Mouse (Mus musculus) forebrain, embryonic 14.5 days (tissue): ENCODE data around the gene Slf2. TPM values are rescaled to one million over a fixed set of nuclear protein-coding genes. Genes with fewer than 3 reads are reported as not detected.

Experiments used
- ATAC-seq: fragments of 200-750 bp; cut with Nextera tagmentation; 2 replicates; pipeline ENCODE4 v1.8.0; 2017; ENCODE audit warnings: mild to moderate bottlenecking, moderate library complexity
- DNase-seq: peaks from one replicate; pipeline ENCODE4 v3.0.0-alpha.2; 2015; ENCODE audit warnings: low spot score
- H3K27ac ChIP-seq: fragments of 300-500 bp; sonication (generic); 2 replicates; pipeline ENCODE4 v1.5.1; 2014; ENCODE audit warnings: low read depth, mild to moderate bottlenecking, control low read depth, low read length, moderate library complexity
- H3K27me3 ChIP-seq: fragments of 300-500 bp; sonication (generic); replicated peaks from 2 replicates; pipeline ENCODE4 v1.6.1; 2014; ENCODE audit warnings: low read length, control low read depth, mixed read lengths; ENCODE audit not compliant: control insufficient read depth, insufficient read depth
- H3K36me3 ChIP-seq: fragments of 300-500 bp; sonication (generic); 2 replicates; pipeline ENCODE4 v1.6.1; 2014; ENCODE audit warnings: low read length, control low read depth; ENCODE audit not compliant: control insufficient read depth, insufficient read depth
- H3K4me1 ChIP-seq: fragments of 300-500 bp; sonication (generic); 2 replicates; pipeline ENCODE4 v1.6.1; 2014; ENCODE audit warnings: antibody characterized with exemption, low read length, control low read depth; ENCODE audit not compliant: control insufficient read depth, insufficient read depth
- H3K4me2 ChIP-seq: fragments of 300-500 bp; sonication (generic); 2 replicates; pipeline ENCODE4 v1.6.1; 2014; ENCODE audit warnings: mild to moderate bottlenecking, control low read depth, low read length
- H3K4me3 ChIP-seq: fragments of 300-500 bp; sonication (generic); 2 replicates; pipeline ENCODE4 v1.5.1; 2014; ENCODE audit warnings: low read depth, low read length, control low read depth
- H3K9ac ChIP-seq: fragments of 300-500 bp; sonication (generic); 2 replicates; pipeline ENCODE4 v1.6.1; 2014; ENCODE audit warnings: mild to moderate bottlenecking, low read length, control low read depth, moderate library complexity
- H3K9me3 ChIP-seq: fragments of 300-500 bp; sonication (generic); replicated peaks from 2 replicates; pipeline ENCODE4 v1.6.1; 2016; ENCODE audit warnings: low read length, control low read depth, mixed read lengths; ENCODE audit not compliant: control insufficient read depth
- WGBS: fragments of 180-500 bp; shearing (Covaris S2); extraction: QIAGEN DNeasy Blood & Tissue Kit; methylation state at CpG from one replicate; pipeline ENCODE4 v1.1.7; 2014; 5-methylcytosine and 5-hydroxymethylcytosine counted together
- polyA plus RNA-seq: library from polyadenylated mRNA; unstranded; fragments of >200 nt; fragmentation: Nextera tagmentation; extraction: Ambion mirVana; gene quantifications from 2 replicates; pipeline ENCODE4 v1.2.1, GENCODE M21; 2014

Gene Slf2
- polyA plus RNA-seq, 1 experiment from 2014 or later = 22.9 TPM

DNA sequence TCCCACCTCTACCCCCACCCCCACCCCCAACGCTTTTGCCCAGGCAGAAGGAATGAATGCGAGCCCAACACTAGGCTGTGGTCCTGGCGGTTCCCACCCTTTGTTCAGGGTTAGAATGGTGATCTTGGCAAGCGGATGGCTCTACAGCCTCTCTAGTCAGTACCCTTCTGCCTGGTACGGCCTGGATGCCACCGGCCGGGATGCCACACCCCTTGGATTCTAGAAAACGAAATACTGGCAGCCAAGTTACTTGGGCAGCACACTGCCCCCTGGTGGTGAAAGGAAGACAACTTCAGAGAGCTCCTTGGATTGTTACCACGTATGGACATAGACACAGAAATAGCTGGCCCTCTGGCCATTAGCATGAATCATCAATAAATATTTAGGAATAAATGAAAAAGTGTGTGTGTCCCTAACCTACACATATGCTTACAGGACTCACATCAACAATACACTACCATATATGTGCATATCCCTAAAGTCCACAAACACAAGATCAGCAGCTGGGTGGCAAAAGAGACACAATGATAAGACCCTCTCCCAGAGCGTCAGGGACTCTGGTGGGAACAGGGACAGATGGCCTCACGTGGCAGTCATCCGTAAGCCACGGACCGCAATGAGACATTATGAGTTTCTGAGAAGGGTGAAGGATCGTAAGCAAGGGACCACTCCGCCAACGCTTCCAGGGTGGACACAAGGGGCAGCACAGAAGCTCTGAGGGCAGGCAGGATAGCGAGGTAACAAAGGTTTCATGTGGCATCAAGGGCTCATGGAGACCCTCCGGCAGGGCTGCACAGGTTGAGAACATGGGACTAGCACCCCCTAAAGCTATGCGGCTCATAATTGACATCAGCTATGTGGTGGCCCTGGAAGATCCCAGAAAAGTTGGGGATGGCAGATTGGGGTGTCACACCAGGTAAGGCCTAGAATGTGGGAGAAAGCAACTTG is 100.1 kb downstream of the Slf2 start:
- no peaks in the 10 kb centered on the region for H3K4me1 ChIP-seq
- no peak overlapping the region for H3K27ac ChIP-seq
- DNase-seq = peak; percentile 94
- peak overlapping the region; percentile 36 for H3K4me2 ChIP-seq
- no peaks in the 10 kb centered on the region for H3K9me3 ChIP-seq
- H3K36me3 ChIP-seq = peaks cover 27% of the 10 kb centered on the region
- no peak overlapping the region for H3K9ac ChIP-seq
- H3K27me3 ChIP-seq = no peaks in the 10 kb centered on the region
- WGBS = 38% methylated on average over 20 of the region's 20 CpGs
- no peak overlapping the region for H3K4me3 ChIP-seq
- peak; percentile 36 for ATAC-seq

DNA sequence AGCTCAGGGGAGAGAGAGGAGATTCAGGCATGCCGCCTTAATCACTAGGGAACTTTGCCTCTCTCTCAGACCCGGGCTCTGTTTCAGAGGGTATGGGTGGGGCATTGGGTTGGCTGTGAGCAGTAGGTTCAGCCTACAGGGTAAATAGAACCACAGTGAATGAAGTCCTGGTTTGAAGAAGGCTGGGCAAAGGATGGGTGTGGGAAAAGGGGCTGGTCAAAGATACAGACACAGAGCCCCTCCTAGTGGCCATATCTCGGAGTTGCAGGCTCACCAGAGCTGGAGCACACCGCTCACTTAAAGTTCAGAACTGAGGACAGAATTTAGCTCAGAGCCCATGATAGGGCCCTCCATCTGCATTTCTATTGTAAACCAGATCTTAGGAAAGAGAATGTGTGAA is 100.8 kb downstream of the Slf2 start:
- H3K27me3 ChIP-seq = no peaks in the 10 kb centered on the region
- peaks cover 19% of the 10 kb centered on the region for H3K36me3 ChIP-seq
- peak; percentile 66 for ATAC-seq
- no peak overlapping the region for H3K27ac ChIP-seq
- no peak overlapping the region for H3K4me2 ChIP-seq
- peak; percentile 86 for DNase-seq
- 16% methylated on average over 4 of the region's 4 CpGs for WGBS
- H3K4me1 ChIP-seq = no peaks in the 10 kb centered on the region
- H3K4me3 ChIP-seq = no peak overlapping the region
- H3K9ac ChIP-seq = no peak overlapping the region
- no peaks in the 10 kb centered on the region for H3K9me3 ChIP-seq

Other genes with a start within 250 kb of the Slf2 start
- gene Pax2, start 175.1 kb upstream of the Slf2 start, polyA plus RNA-seq = 0.09 TPM in 1 of 2 replicates, not detected in the other
- 11.0 and 11.3 TPM in 2 replicates for gene Sema4g, start 58.0 kb downstream of the Slf2 start, polyA plus RNA-seq
- gene Twnk, start 74.5 kb downstream of the Slf2 start, polyA plus RNA-seq = 10.6 and 11.6 TPM in 2 replicates
- gene Mrpl43, start 75.3 kb downstream of the Slf2 start, polyA plus RNA-seq = 67.1 and 68.4 TPM in 2 replicates
- 15.3 and 17.2 TPM in 2 replicates for gene Lzts2, start 83.3 kb downstream of the Slf2 start, polyA plus RNA-seq
- 1.1 and 1.8 TPM in 2 replicates for gene Pdzd7, start 114.6 kb downstream of the Slf2 start, polyA plus RNA-seq
- gene Sfxn3, start 116.4 kb downstream of the Slf2 start, polyA plus RNA-seq = 54.2 and 56.5 TPM in 2 replicates
- 1.1 TPM in 2 replicates for gene Kazald1, start 144.1 kb downstream of the Slf2 start, polyA plus RNA-seq
- gene Tlx1, start 219.5 kb downstream of the Slf2 start, polyA plus RNA-seq = not detected in 2 replicates